Mouse (Mus musculus) C2C12 (cell line): ENCODE data around the gene Gas6. TPM values are rescaled to one million over a fixed set of nuclear protein-coding genes. Genes with fewer than 3 reads are reported as not detected.

Experiments
- H3K27me3 ChIP-seq: one replicate; pipeline ENCODE4 v1.6.1; 2011; ENCODE audit not compliant: control insufficient read depth, insufficient read depth, insufficient read length
- H3K36me3 ChIP-seq: one replicate; pipeline ENCODE4 v1.6.1; 2011; ENCODE audit not compliant: control insufficient read depth, insufficient read depth
- H3K4me3 ChIP-seq: one replicate; pipeline ENCODE4 v1.5.1; 2011; ENCODE audit warnings: mild to moderate bottlenecking, control low read depth; ENCODE audit not compliant: poor library complexity, insufficient read depth, severe bottlenecking
- H3K79me2 ChIP-seq: one replicate; pipeline ENCODE4 v1.6.1; 2011; ENCODE audit not compliant: control insufficient read depth, insufficient read depth
- H3K79me3 ChIP-seq: one replicate; pipeline ENCODE4 v1.6.1; 2011; ENCODE audit warnings: low read depth, control low read depth
- H3ac ChIP-seq: one replicate; pipeline ENCODE3; 2011; ENCODE audit warnings: low read depth; ENCODE audit not compliant: control insufficient read depth, insufficient read length
- CEBPB ChIP-seq: IDR thresholded peaks from one replicate; pipeline ENCODE4 v1.6.1; 2011; ENCODE audit warnings: low read depth, mild to moderate bottlenecking, control low read depth, moderate library complexity
- CTCF ChIP-seq: IDR thresholded peaks from one replicate; pipeline ENCODE4 v1.5.1; 2011; ENCODE audit not compliant: control insufficient read depth, insufficient read depth, insufficient read length
- FOSL1 ChIP-seq: IDR thresholded peaks from one replicate; pipeline ENCODE4 v1.8.0; 2011; ENCODE audit warnings: mild to moderate bottlenecking, low read length; ENCODE audit not compliant: poor library complexity, insufficient read depth, severe bottlenecking
- MAX ChIP-seq: IDR thresholded peaks from one replicate; pipeline ENCODE4 v1.6.1; 2011; ENCODE audit warnings: mild to moderate bottlenecking, control low read depth
- MYOD1 ChIP-seq: IDR thresholded peaks from one replicate; pipeline ENCODE4 v1.6.1; 2011; ENCODE audit warnings: low read depth; ENCODE audit not compliant: control insufficient read depth, insufficient read length
- MYOG ChIP-seq: IDR thresholded peaks from one replicate; pipeline ENCODE4 v1.6.1; 2011; ENCODE audit not compliant: control insufficient read depth, insufficient read length; ENCODE audit errors: extremely low read depth
- USF1 ChIP-seq: IDR thresholded peaks from one replicate; pipeline ENCODE4 v1.6.1; 2011; ENCODE audit warnings: low read depth, mild to moderate bottlenecking, control low read depth, moderate library complexity
- polyA plus RNA-seq: library from polyadenylated mRNA; unstranded; fragments of >200 nt; fragmentation: generic; extraction: Trizol; gene quantifications from one replicate; pipeline ENCODE4 v1.2.1, GENCODE M21; 2012; ENCODE audit warnings: missing spikeins

Gas6 gene
- polyA plus RNA-seq, 1 experiment = 0.73 TPM

- TF ChIP-seq MAX (no peak), CEBPB (no peak), CTCF (no peak), MYOG (no peak), FOSL1 (no peak), USF1 (no peak), MYOD1 (no peak)
These were observed 10.8 kb upstream of the Gas6 start for GRCm38 (mm10) chr8:13504894-13505674.

GRCm38 (mm10) chr8:13503936-13504606 lies 9.8 kb upstream of the Gas6 start:
- no peak overlapping the region for H3K4me3 ChIP-seq
- no peaks in the 10 kb centered on the region for H3K36me3 ChIP-seq
- peaks cover 4% of the 10 kb centered on the region for H3K27me3 ChIP-seq
- no peak overlapping the region for H3ac ChIP-seq
- no peaks in the 10 kb centered on the region for H3K79me3 ChIP-seq
- no peaks in the 10 kb centered on the region for H3K79me2 ChIP-seq
- TF ChIP-seq FOSL1 (no peak), USF1 (no peak)

More at GRCm38 (mm10) chr8:13504894-13505674, 10.8 kb upstream of the Gas6 start:
- Histone ChIP-seq H3K79me2 (no peaks in the 10 kb centered on the region), H3K79me3 (no peaks in the 10 kb centered on the region), H3K36me3 (no peaks in the 10 kb centered on the region), H3ac (no peak overlapping the region), H3K4me3 (no peak overlapping the region), H3K27me3 (peaks cover 4% of the 10 kb centered on the region)

DNA sequence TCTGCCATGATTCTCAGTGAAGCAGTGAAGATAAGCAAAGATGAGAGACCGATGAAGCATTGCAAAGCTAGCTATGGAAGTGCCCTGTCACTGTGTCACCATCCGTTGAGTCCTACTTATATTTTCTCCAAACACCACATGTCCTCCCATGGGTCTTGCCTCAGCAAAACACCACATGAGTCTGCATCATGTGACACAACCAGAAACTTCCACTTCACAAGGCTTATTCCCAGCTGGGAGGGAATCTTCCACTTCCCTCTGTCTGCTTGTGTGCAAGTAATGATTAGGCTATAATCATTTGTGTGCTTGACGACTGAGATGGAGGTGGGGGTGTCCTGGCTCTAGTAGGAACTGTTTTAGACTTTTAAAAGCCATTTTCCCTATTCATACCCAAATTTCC lies 6.9 kb upstream of the Gas6 start:
- Histone ChIP-seq H3K27me3 (peaks cover 4% of the 10 kb centered on the region), H3K36me3 (no peaks in the 10 kb centered on the region), H3K4me3 (no peak overlapping the region), H3ac (no peak overlapping the region), H3K79me3 (no peaks in the 10 kb centered on the region), H3K79me2 (no peaks in the 10 kb centered on the region)
- TF ChIP-seq MYOG = no peak
- no peak for TF ChIP-seq USF1
- TF ChIP-seq MAX = no peak
- TF ChIP-seq CEBPB = no peak
- TF ChIP-seq CTCF = no peak
- no peak for TF ChIP-seq MYOD1
- no peak for TF ChIP-seq FOSL1

DNA sequence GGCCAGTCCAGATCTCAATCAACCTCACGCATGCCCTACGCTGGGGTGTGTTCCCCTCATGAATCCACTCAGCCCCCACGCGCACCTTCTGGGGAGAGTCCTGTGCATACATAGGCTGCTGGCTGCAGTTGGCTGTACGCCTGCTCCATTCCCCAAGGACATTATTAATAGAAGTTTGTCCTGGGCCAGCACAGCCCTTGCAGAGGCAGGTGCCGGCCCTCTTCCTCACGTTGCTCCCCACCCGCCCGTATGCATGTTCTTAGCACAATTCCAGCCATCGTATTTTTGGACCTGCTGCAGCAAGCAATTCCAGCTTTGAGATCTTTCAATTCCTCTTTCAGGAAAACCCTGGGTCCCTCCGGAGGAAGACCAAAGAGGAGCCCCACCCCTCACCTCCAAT lies 1.3 kb downstream of the Gas6 start:
- no peak overlapping the region for H3K4me3 ChIP-seq
- no peak overlapping the region for H3ac ChIP-seq
- no peaks in the 10 kb centered on the region for H3K79me2 ChIP-seq
- H3K36me3 ChIP-seq = no peaks in the 10 kb centered on the region
- H3K79me3 ChIP-seq = no peaks in the 10 kb centered on the region
- TF ChIP-seq USF1 (no peak), CTCF (no peak), MYOG (no peak), CEBPB (no peak), MAX (no peak)
- H3K27me3 ChIP-seq = peaks cover 5% of the 10 kb centered on the region

DNA sequence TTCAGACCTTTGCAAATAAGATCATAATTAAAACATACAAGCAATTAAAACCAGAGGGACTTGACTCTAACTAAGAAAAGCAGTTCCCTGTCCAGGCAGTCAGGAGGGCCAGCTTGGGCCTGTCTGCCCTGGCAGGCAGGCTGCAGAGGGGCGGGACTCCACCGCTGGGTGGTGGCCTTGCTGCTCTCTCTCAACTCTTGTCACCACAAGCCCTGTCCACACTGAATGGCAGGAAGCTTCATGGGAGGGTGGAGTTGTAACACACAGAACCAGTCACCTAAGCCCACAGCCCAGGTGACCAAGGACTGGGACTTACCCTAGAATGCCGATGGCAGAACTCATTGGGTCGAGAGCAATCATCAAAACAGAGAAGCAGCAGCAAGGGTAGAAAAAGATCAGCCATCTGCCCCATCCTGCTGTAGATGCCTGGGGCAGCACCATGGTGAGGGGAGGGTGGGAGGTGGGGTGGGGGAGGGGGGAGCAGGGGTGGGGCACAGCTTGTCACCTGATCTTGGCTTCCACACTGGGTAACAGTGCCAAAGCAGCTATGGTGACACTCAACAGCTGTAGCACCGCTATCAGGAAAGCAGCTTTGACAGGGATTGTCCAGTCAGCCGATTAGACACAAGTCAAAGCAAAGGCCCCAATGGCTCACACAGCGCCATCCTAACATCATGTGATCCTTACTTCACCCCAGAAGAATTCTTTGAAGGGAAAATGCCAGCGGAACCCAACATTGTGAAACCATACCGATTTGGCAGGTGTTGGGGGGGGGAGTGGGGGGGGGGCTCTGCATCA lies 1.9 kb downstream of the Gas6 start:
- H3K79me2 ChIP-seq = no peaks in the 10 kb centered on the region
- TF ChIP-seq CEBPB (no peak), CTCF (no peak), FOSL1 (no peak), MYOD1 (no peak), MYOG (no peak), MAX (no peak), USF1 (no peak)
- peaks cover 5% of the 10 kb centered on the region for H3K27me3 ChIP-seq
- no peaks in the 10 kb centered on the region for H3K36me3 ChIP-seq
- no peak overlapping the region for H3ac ChIP-seq
- no peak overlapping the region for H3K4me3 ChIP-seq
- H3K79me3 ChIP-seq = no peaks in the 10 kb centered on the region
